Mouse (Mus musculus): Measurements from ENCODE around the gene Rtn4rl1. TPM values are rescaled to one million over a fixed set of nuclear protein-coding genes. Genes with fewer than 3 reads are reported as not detected.

Gene Rtn4rl1
- polyA plus RNA-seq, 1 experiment from 2014 or later = 4.2 TPM

DNA sequence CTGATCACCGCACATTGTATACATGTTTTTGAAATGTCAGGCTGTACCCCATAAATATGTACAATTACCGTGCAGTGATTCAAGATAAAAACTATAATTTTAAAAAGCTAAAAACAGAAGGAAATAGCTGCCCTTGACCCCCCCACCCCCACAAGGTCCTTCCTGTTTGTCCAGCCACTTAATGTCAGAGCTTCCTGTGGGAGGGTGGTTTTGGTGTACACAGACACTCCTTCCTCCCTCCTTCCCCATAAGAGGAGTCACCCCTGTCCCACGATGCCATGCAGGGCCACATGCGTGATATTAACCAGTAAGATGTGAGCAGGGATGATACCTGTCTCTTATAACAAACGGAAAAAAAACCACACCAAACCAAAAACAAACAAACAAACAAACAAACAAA lies 61.7 kb downstream of the Rtn4rl1 start:
- WGBS = 71% methylated on average over 5 of the region's 5 CpGs
- H3K4me3 ChIP-seq (ENCODE audit: low read length) = no peak overlapping the region
- H3K27ac ChIP-seq (ENCODE audit: low read depth, low read length) = no peak overlapping the region
- no peaks in the 10 kb centered on the region for H3K36me3 ChIP-seq (ENCODE audit: control insufficient read depth, insufficient read depth, low read length)
- H3K4me1 ChIP-seq (ENCODE audit: control insufficient read depth, insufficient read depth, low read length) = peaks cover 13% of the 10 kb centered on the region
- ATAC-seq (ENCODE audit: low FRiP score, low TSS enrichment) = no peak
- H3K9ac ChIP-seq (ENCODE audit: low read depth, low read length) = no peak overlapping the region
- H3K4me2 ChIP-seq (replicated peaks; ENCODE audit: low read depth, low read length) = no peak overlapping the region
- no peaks in the 10 kb centered on the region for H3K27me3 ChIP-seq (ENCODE audit: control insufficient read depth, insufficient read depth, low read length)
- no peaks in the 10 kb centered on the region for H3K9me3 ChIP-seq (ENCODE audit: control insufficient read depth, low read length)

GRCm38 (mm10) chr11:75257056-75257648 lies 63.6 kb downstream of the Rtn4rl1 start:
- H3K36me3 ChIP-seq (ENCODE audit: control insufficient read depth, insufficient read depth, low read length) = no peaks in the 10 kb centered on the region
- 76% methylated on average over 4 of the region's 4 CpGs for WGBS

DNA sequence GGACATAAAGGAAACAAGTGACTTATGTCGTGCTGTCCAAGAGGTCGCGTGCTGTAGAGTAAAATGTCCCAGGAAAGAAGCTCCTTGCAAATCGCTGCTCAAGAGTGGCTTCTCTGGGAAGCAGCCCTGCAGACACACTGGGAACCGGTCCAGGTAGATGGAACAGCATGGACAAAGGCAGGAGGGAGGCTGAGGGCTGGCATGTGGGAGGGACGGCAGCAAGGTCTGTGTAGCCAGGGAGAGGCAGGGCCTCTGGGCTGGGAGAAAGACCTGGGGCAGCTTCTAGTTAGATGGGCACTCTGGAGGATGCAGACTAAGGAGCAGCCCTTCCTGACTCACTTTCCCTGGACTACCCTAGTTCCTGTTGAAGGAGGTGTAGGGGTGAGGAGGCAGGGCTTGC lies 65.8 kb downstream of the Rtn4rl1 start:
- Histone ChIP-seq H3K4me3 (ENCODE audit: low read length) (no peak overlapping the region), H3K36me3 (ENCODE audit: control insufficient read depth, insufficient read depth, low read length) (no peaks in the 10 kb centered on the region), H3K27ac (ENCODE audit: low read depth, low read length) (no peak overlapping the region), H3K9me3 (ENCODE audit: control insufficient read depth, low read length) (no peaks in the 10 kb centered on the region), H3K4me2 (replicated peaks; ENCODE audit: low read depth, low read length) (no peak overlapping the region), H3K4me1 (ENCODE audit: control insufficient read depth, insufficient read depth, low read length) (peaks cover 48% of the 10 kb centered on the region), H3K27me3 (ENCODE audit: control insufficient read depth, insufficient read depth, low read length) (no peaks in the 10 kb centered on the region), H3K9ac (ENCODE audit: low read depth, low read length) (no peak overlapping the region)
- WGBS = 65% methylated on average over 6 of the region's 6 CpGs
- no peak for ATAC-seq (ENCODE audit: low FRiP score, low TSS enrichment)

More at GRCm38 (mm10) chr11:75257056-75257648, 63.6 kb downstream of the Rtn4rl1 start:
- no peaks in the 10 kb centered on the region for H3K9me3 ChIP-seq (ENCODE audit: control insufficient read depth, low read length)
- peaks cover 29% of the 10 kb centered on the region for H3K4me1 ChIP-seq (ENCODE audit: control insufficient read depth, insufficient read depth, low read length)
- no peak for ATAC-seq (ENCODE audit: low FRiP score, low TSS enrichment)
- no peak overlapping the region for H3K4me2 ChIP-seq (replicated peaks; ENCODE audit: low read depth, low read length)
- H3K27ac ChIP-seq (ENCODE audit: low read depth, low read length) = no peak overlapping the region
- no peak overlapping the region for H3K9ac ChIP-seq (ENCODE audit: low read depth, low read length)
- no peaks in the 10 kb centered on the region for H3K27me3 ChIP-seq (ENCODE audit: control insufficient read depth, insufficient read depth, low read length)
- H3K4me3 ChIP-seq (ENCODE audit: low read length) = no peak overlapping the region

GRCm38 (mm10) chr11:75259996-75260561 lies 66.5 kb downstream of the Rtn4rl1 start:
- Histone ChIP-seq H3K27me3 (ENCODE audit: control insufficient read depth, insufficient read depth, low read length) (no peaks in the 10 kb centered on the region), H3K9me3 (ENCODE audit: control insufficient read depth, low read length) (no peaks in the 10 kb centered on the region), H3K36me3 (ENCODE audit: control insufficient read depth, insufficient read depth, low read length) (no peaks in the 10 kb centered on the region), H3K4me1 (ENCODE audit: control insufficient read depth, insufficient read depth, low read length) (peaks cover 41% of the 10 kb centered on the region), H3K4me3 (ENCODE audit: low read length) (no peak overlapping the region), H3K9ac (ENCODE audit: low read depth, low read length) (no peak overlapping the region), H3K27ac (ENCODE audit: low read depth, low read length) (no peak overlapping the region), H3K4me2 (replicated peaks; ENCODE audit: low read depth, low read length) (no peak overlapping the region)
- WGBS = 65% methylated on average over 10 of the region's 10 CpGs
- ATAC-seq (ENCODE audit: low FRiP score, low TSS enrichment) = no peak

- Histone ChIP-seq H3K9me3 (ENCODE audit: control insufficient read depth, low read length) (no peaks in the 10 kb centered on the region), H3K4me1 (ENCODE audit: control insufficient read depth, insufficient read depth, low read length) (peaks cover 49% of the 10 kb centered on the region), H3K27me3 (ENCODE audit: control insufficient read depth, insufficient read depth, low read length) (no peaks in the 10 kb centered on the region), H3K27ac (ENCODE audit: low read depth, low read length) (no peak overlapping the region), H3K4me2 (replicated peaks; ENCODE audit: low read depth, low read length) (no peak overlapping the region), H3K36me3 (ENCODE audit: control insufficient read depth, insufficient read depth, low read length) (no peaks in the 10 kb centered on the region), H3K4me3 (ENCODE audit: low read length) (no peak overlapping the region), H3K9ac (ENCODE audit: low read depth, low read length) (0 out of 2 replicates have a peak overlapping the region, but pooled peaks have one; percentile 1)
- 82% methylated on average over 2 of the region's 2 CpGs for WGBS
- ATAC-seq (ENCODE audit: low FRiP score, low TSS enrichment) = no peak
Observed at GRCm38 (mm10) chr11:75261016-75261415, 67.4 kb downstream of the Rtn4rl1 start.

GRCm38 (mm10) chr11:75261730-75262129 lies 68.1 kb downstream of the Rtn4rl1 start:
- ATAC-seq (ENCODE audit: low FRiP score, low TSS enrichment) = no peak
- Histone ChIP-seq H3K4me3 (ENCODE audit: low read length) (no peak overlapping the region), H3K9me3 (ENCODE audit: control insufficient read depth, low read length) (no peaks in the 10 kb centered on the region), H3K36me3 (ENCODE audit: control insufficient read depth, insufficient read depth, low read length) (no peaks in the 10 kb centered on the region), H3K4me1 (ENCODE audit: control insufficient read depth, insufficient read depth, low read length) (peaks cover 54% of the 10 kb centered on the region), H3K27me3 (ENCODE audit: control insufficient read depth, insufficient read depth, low read length) (no peaks in the 10 kb centered on the region), H3K4me2 (replicated peaks; ENCODE audit: low read depth, low read length) (no peak overlapping the region), H3K27ac (ENCODE audit: low read depth, low read length) (no peak overlapping the region), H3K9ac (ENCODE audit: low read depth, low read length) (no peak overlapping the region)
- 59% methylated on average over 4 of the region's 4 CpGs for WGBS

- ATAC-seq (ENCODE audit: low FRiP score, low TSS enrichment) = no peak
- Histone ChIP-seq H3K4me1 (ENCODE audit: control insufficient read depth, insufficient read depth, low read length) (peaks cover 54% of the 10 kb centered on the region), H3K4me3 (ENCODE audit: low read length) (no peak overlapping the region), H3K9me3 (ENCODE audit: control insufficient read depth, low read length) (no peaks in the 10 kb centered on the region), H3K27ac (ENCODE audit: low read depth, low read length) (no peak overlapping the region), H3K27me3 (ENCODE audit: control insufficient read depth, insufficient read depth, low read length) (no peaks in the 10 kb centered on the region), H3K4me2 (replicated peaks; ENCODE audit: low read depth, low read length) (no peak overlapping the region), H3K9ac (ENCODE audit: low read depth, low read length) (no peak overlapping the region), H3K36me3 (ENCODE audit: control insufficient read depth, insufficient read depth, low read length) (no peaks in the 10 kb centered on the region)
- 84% methylated on average over 3 of the region's 3 CpGs for WGBS
Observed at GRCm38 (mm10) chr11:75262181-75262580, 68.6 kb downstream of the Rtn4rl1 start.

GRCm38 (mm10) chr11:75262791-75263190 lies 69.2 kb downstream of the Rtn4rl1 start:
- WGBS = 42% methylated on average over 5 of the region's 5 CpGs
- H3K9me3 ChIP-seq (ENCODE audit: control insufficient read depth, low read length) = no peaks in the 10 kb centered on the region
- no peaks in the 10 kb centered on the region for H3K27me3 ChIP-seq (ENCODE audit: control insufficient read depth, insufficient read depth, low read length)
- H3K4me3 ChIP-seq (ENCODE audit: low read length) = no peak overlapping the region
- peaks cover 54% of the 10 kb centered on the region for H3K4me1 ChIP-seq (ENCODE audit: control insufficient read depth, insufficient read depth, low read length)
- no peak overlapping the region for H3K9ac ChIP-seq (ENCODE audit: low read depth, low read length)
- no peak for ATAC-seq (ENCODE audit: low FRiP score, low TSS enrichment)
- no peak overlapping the region for H3K4me2 ChIP-seq (replicated peaks; ENCODE audit: low read depth, low read length)
- no peaks in the 10 kb centered on the region for H3K36me3 ChIP-seq (ENCODE audit: control insufficient read depth, insufficient read depth, low read length)
- peak overlapping the region; percentile 48 for H3K27ac ChIP-seq (ENCODE audit: low read depth, low read length)

DNA sequence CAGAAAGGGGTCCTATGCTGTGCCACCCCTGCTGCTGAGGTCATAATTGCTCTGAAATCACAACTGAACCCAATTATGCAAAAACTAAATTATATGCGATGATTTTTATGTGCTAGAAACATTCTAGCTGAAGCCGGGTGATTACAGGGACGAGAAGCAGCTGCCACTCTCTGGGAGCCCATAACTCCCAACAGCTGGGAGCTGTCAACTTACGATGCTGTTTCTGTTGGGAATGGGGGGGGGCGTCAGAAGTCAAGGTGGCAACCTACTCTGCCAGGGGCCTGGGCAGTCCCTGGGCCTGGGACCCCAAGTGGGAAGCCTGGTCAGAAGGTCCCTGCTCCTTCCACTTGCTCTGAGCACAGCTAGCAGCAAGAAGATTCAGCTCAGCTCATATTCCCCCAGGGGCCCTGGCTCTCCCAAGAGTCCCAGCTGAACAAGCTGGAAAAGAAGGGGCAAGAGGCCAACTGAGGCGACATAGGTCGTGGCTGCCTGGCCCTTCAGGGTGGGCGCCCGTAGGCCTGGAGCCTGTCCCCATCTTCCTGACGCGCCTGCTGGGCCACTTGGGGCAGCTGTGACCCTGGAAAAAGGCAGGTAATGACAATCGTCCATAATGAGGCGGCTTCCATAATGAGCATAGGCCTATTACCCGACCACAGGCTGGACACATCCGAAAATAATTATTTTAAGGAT lies 69.8 kb downstream of the Rtn4rl1 start:
- no peak overlapping the region for H3K4me3 ChIP-seq (ENCODE audit: low read length)
- no peak overlapping the region for H3K9ac ChIP-seq (ENCODE audit: low read depth, low read length)
- H3K4me2 ChIP-seq (replicated peaks; ENCODE audit: low read depth, low read length) = no peak overlapping the region
- H3K9me3 ChIP-seq (ENCODE audit: control insufficient read depth, low read length) = no peaks in the 10 kb centered on the region
- H3K36me3 ChIP-seq (ENCODE audit: control insufficient read depth, insufficient read depth, low read length) = no peaks in the 10 kb centered on the region
- no peaks in the 10 kb centered on the region for H3K27me3 ChIP-seq (ENCODE audit: control insufficient read depth, insufficient read depth, low read length)
- ATAC-seq (ENCODE audit: low FRiP score, low TSS enrichment) = no peak
- H3K4me1 ChIP-seq (ENCODE audit: control insufficient read depth, insufficient read depth, low read length) = peaks cover 54% of the 10 kb centered on the region
- H3K27ac ChIP-seq (ENCODE audit: low read depth, low read length) = peak overlapping the region; percentile 48
- WGBS = 46% methylated on average over 15 of the region's 15 CpGs

All from kidney, embryonic 14.5 days (tissue).